Mouse (Mus musculus) midbrain, embryonic 14.5 days (tissue): ENCODE data around the gene Kctd21. TPM values are rescaled to one million over a fixed set of nuclear protein-coding genes. Genes with fewer than 3 reads are reported as not detected.

Source experiments
- ATAC-seq: fragments of 200-750 bp; cut with Nextera tagmentation; 2 replicates; pipeline ENCODE4 v1.8.0; 2017; ENCODE audit warnings: moderate number of reproducible peaks, moderate library complexity; ENCODE audit not compliant: low FRiP score, low TSS enrichment
- DNase-seq: peaks from one replicate; pipeline ENCODE4 v3.0.0-alpha.2; 2015
- H3K27ac ChIP-seq: fragments of 300-500 bp; sonication (generic); replicated peaks from 2 replicates; pipeline ENCODE4 v1.5.1; 2014; ENCODE audit warnings: mild to moderate bottlenecking, low read depth, low read length, moderate library complexity
- H3K27me3 ChIP-seq: fragments of 300-500 bp; sonication (generic); 2 replicates; pipeline ENCODE4 v1.6.1; 2014; ENCODE audit warnings: low read length, control low read depth, mixed read lengths; ENCODE audit not compliant: control insufficient read depth, insufficient read depth
- H3K36me3 ChIP-seq: fragments of 300-500 bp; sonication (generic); 2 replicates; pipeline ENCODE4 v1.6.1; 2014; ENCODE audit warnings: low read length, control low read depth; ENCODE audit not compliant: control insufficient read depth, insufficient read depth
- H3K4me1 ChIP-seq: fragments of 300-500 bp; sonication (generic); 2 replicates; pipeline ENCODE4 v1.6.1; 2014; ENCODE audit warnings: mild to moderate bottlenecking, antibody characterized with exemption, low read length, control low read depth; ENCODE audit not compliant: control insufficient read depth, insufficient read depth
- H3K4me2 ChIP-seq: fragments of 300-500 bp; sonication (generic); 2 replicates; pipeline ENCODE4 v1.6.1; 2014; ENCODE audit warnings: mild to moderate bottlenecking, low read length, moderate library complexity
- H3K4me3 ChIP-seq: fragments of 300-500 bp; sonication (generic); replicated peaks from 2 replicates; pipeline ENCODE4 v1.5.1; 2014; ENCODE audit warnings: low read depth, low read length
- H3K9ac ChIP-seq: fragments of 300-500 bp; sonication (generic); replicated peaks from 2 replicates; pipeline ENCODE4 v1.6.1; 2014; ENCODE audit warnings: mild to moderate bottlenecking, low read length, moderate library complexity
- H3K9me3 ChIP-seq: fragments of 300-500 bp; sonication (generic); 2 replicates; pipeline ENCODE4 v1.6.1; 2016; ENCODE audit warnings: low read length, control low read depth, mixed read lengths; ENCODE audit not compliant: control insufficient read depth
- WGBS: fragments of 180-500 bp; shearing (Covaris S2); extraction: QIAGEN DNeasy Blood & Tissue Kit; methylation state at CpG from one replicate; pipeline ENCODE4 v1.1.7; 2014; 5-methylcytosine and 5-hydroxymethylcytosine counted together
- polyA plus RNA-seq: library from polyadenylated mRNA; unstranded; fragments of >200 nt; fragmentation: Nextera tagmentation; extraction: Ambion mirVana; gene quantifications from 2 replicates; pipeline ENCODE4 v1.2.1, GENCODE M21; 2014

Kctd21 gene
- polyA plus RNA-seq: 6.1 and 8.5 TPM in 2 replicates

DNA sequence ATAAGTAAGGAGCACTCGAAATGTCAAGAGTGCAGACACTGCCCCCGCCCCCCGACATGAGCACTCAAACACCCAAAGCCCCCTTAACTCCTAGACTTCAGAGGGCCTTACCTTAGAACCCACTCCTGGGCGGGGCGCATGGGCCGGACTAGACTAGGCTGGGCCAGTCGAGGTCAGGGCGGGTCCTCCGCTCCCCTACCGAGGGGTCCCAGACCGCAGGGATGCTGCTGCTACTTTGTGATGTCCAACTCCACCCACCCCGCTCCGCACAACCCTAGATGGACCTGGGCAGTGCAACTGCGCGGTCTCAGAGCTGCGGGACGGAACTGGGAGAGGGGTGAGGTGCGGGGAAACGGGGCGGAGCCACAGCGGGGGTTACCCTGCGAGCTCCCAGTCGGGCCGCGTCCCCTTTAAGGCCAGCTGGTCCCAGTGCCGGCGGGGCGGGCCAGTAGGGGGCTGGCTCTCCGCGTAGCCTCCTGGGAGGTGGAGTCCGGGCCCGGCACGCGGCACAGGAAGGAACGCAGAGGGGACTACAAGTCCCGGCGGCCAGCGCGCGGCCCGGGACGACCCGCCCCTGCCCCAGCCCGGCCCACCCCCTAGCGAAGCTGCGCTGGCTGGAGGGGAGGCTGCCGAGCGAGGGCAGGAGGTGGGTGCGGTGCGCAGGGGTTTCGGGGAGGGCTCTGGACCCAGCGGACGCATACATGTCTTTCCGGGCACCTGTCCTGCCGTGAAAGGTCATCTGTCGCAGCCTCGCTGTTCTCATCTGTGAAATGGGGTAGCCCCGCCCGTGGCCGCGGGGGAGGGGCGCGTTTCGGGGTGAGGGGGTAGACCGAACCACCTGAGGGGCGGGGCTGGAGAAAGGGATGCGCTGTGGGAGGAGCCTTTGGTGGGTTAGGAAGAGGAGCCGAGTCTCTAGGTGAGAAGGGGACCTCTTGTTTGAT is at the start of gene Kctd21, which contains the start of gene Usp35:
Kctd21 (plus strand) TSS at position 602 of the 941 bp plus-strand sequence.
Usp35 (minus strand) TSS at position 295 of the 941 bp plus-strand sequence.
- H3K4me3 ChIP-seq: peak within 1 kb of the TSS; percentile 78
- DNase-seq (peak; percentile 98), ATAC-seq (peak; percentile 99)
- no peaks in the 10 kb centered on the region for H3K36me3 ChIP-seq
- H3K4me2 ChIP-seq: peak within 1 kb of the TSS; percentile 73
- no peaks in the 10 kb centered on the region for H3K9me3 ChIP-seq
- peaks cover 23% of the 10 kb centered on the region for H3K4me1 ChIP-seq
- H3K27ac ChIP-seq: peak within 1 kb of the TSS; percentile 73
- peak within 1 kb of the TSS; percentile 74 for H3K9ac ChIP-seq
- peaks cover under 1% of the 10 kb centered on the region; the same call in 1 of the 2 replicates for H3K27me3 ChIP-seq
- under 1% methylated on average over 68 of the region's 68 CpGs for WGBS

DNA sequence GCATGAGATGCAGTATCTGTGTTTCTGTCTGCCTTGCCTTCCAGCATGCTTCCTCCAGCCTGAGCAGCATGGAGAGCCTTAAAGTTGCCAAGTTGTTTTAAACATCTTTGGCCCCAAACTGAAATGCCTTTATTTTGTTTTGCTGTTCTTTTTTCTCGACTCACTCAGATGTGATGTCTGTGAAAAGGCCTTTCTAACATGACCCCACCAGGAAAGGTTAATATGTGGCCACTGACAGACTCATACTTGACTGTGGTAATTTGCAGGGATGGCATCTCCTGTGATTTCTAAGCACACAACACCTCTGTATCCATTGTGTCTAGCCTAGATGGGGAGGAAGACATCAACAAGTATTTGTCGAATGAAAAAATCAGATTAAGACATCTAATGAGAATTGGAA is 35.1 kb upstream of the Kctd21 start:
- 60% methylated on average over 2 of the region's 2 CpGs for WGBS

DNA sequence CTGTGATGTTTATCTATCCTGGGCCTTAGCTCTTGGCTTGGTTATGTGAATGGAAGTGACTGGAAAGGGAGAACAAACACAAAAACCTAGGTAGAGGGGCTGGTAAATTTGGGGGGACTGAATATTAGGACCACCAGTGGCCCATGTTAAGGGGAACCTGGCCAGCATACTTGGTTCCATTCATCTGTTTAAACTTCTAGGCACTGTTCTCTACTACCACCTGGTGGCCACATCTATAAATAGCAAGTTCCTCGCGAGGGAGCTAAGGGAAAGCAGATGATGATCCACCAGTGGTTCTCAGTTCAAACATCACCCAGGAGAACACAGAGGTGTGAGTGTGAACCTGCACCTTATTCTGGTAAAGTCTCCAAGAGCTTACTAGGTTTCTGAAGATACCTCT is 34.7 kb upstream of the Kctd21 start:
- H3K36me3 ChIP-seq: 0 out of 2 replicates have a peak, but pooled peaks cover 17% of the 10 kb centered on the region
- H3K4me3 ChIP-seq: no peak overlapping the region
- H3K9ac ChIP-seq: no peak overlapping the region
- ATAC-seq (peak; percentile 43; the same call in 1 of the 2 replicates), DNase-seq (peak; percentile 86)
- H3K4me2 ChIP-seq: no peak overlapping the region
- no peaks in the 10 kb centered on the region for H3K27me3 ChIP-seq
- no peaks in the 10 kb centered on the region for H3K9me3 ChIP-seq
- no peaks in the 10 kb centered on the region for H3K4me1 ChIP-seq
- WGBS: 0% methylated on average over 2 of the region's 2 CpGs
- H3K27ac ChIP-seq: no peak overlapping the region

More for the DNA sequence above, 35.1 kb upstream of the Kctd21 start:
- Histone ChIP-seq H3K4me3 (no peak overlapping the region), H3K4me2 (no peak overlapping the region), H3K27me3 (no peaks in the 10 kb centered on the region), H3K9me3 (no peaks in the 10 kb centered on the region), H3K4me1 (no peaks in the 10 kb centered on the region), H3K36me3 (0 out of 2 replicates have a peak, but pooled peaks cover 16% of the 10 kb centered on the region), H3K27ac (no peak overlapping the region), H3K9ac (no peak overlapping the region)
- ATAC-seq (no peak), DNase-seq (no peak)

DNA sequence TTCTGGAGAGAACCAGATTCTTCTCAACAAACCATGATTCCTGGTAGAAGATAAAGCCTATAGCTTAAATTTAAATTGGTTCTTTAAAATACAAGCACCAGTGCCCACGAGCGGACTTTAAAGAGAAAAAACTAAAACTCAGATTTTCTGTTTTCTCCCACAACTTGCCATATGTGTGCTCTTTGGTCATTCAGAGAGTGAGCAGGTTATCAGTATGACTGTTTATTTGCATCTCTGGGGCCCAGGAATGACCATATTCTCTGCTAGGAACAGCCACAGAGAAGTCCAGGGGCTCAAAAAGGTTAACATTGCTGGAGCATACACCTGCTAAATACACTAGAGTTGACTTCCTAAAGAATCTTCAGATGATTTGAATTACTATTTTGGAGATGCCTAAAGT is 33.8 kb upstream of the Kctd21 start:
- H3K36me3 ChIP-seq: peaks cover 25% of the 10 kb centered on the region
- H3K4me3 ChIP-seq: no peak overlapping the region
- WGBS: 96% methylated on average over 2 of the region's 2 CpGs
- ATAC-seq (no peak), DNase-seq (no peak)
- H3K9me3 ChIP-seq: no peaks in the 10 kb centered on the region
- H3K4me2 ChIP-seq: no peak overlapping the region
- no peak overlapping the region for H3K9ac ChIP-seq
- H3K27ac ChIP-seq: no peak overlapping the region
- no peaks in the 10 kb centered on the region for H3K4me1 ChIP-seq
- no peaks in the 10 kb centered on the region for H3K27me3 ChIP-seq

DNA sequence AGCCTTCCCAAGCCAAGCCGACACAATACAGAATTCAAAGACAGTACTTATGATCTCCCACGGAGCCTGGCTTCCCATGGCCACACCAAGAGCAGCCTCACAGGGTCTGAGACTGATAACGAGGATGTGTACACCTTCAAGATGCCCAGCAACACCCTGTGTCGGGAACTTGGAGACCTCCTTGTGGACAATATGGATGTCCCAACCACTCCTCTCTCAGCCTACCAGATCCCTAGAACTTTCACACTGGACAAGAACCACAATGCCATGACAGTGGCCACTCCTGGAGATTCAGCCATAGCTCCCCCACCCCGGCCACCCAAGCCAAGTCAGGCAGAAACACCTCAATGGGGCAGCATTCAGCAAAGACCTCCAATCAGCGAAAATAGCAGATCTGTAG is 33.2 kb upstream of the Kctd21 start:
- no peak overlapping the region for H3K27ac ChIP-seq
- H3K4me2 ChIP-seq: no peak overlapping the region
- no peaks in the 10 kb centered on the region for H3K9me3 ChIP-seq
- H3K4me3 ChIP-seq: no peak overlapping the region
- 84% methylated on average over 6 of the region's 6 CpGs for WGBS
- ATAC-seq (no peak), DNase-seq (no peak)
- no peaks in the 10 kb centered on the region for H3K4me1 ChIP-seq
- H3K27me3 ChIP-seq: no peaks in the 10 kb centered on the region
- H3K36me3 ChIP-seq: peaks cover 32% of the 10 kb centered on the region
- no peak overlapping the region for H3K9ac ChIP-seq

DNA sequence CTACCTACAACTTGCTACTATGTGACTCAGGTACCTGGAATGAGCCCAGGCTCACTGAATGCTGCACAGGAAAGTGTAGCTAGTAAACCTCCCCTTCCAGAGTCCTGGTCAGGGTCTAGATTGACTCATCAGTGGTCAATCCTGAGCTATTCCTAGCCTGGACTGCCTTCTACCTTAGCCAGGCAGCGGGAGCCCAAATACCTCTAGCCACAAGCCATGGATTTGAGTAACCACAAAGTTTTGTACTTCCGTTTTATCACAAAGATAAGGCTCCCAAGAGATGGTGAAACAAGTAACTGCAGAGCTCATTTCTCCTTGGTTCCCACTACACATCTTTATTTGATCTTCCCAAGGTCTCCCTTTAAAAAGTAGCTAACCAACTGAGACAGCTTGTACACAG is 31.2 kb upstream of the Kctd21 start:
- H3K36me3 ChIP-seq: peaks cover 48% of the 10 kb centered on the region

DNA sequence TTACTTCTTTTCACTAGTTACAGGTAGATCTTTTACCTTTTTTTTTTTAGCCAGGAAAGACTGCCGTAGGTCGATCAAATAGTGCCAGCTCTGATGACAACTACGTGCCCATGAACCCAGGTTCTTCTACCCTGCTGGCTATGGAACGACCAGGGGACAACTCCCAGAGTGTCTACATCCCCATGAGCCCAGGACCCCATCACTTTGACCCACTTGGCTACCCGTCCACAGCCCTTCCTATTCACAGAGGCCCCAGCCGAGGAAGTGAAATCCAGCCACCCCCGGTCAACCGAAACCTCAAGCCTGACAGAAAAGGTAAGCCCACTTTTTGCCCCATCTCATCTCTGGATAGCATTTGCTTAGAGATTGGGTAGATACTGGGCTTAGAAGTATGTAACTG is 30.8 kb upstream of the Kctd21 start:
- Histone ChIP-seq H3K4me3 (no peak overlapping the region), H3K36me3 (peaks cover 49% of the 10 kb centered on the region), H3K27me3 (no peaks in the 10 kb centered on the region), H3K9ac (no peak overlapping the region), H3K9me3 (no peaks in the 10 kb centered on the region), H3K27ac (no peak overlapping the region), H3K4me1 (no peaks in the 10 kb centered on the region), H3K4me2 (no peak overlapping the region)
- 86% methylated on average over 8 of the region's 8 CpGs for WGBS
- no peak for ATAC-seq
- no peak for DNase-seq

More for the DNA sequence above, 31.2 kb upstream of the Kctd21 start:
- H3K9me3 ChIP-seq: no peaks in the 10 kb centered on the region
- no peaks in the 10 kb centered on the region for H3K27me3 ChIP-seq
- WGBS: 92% methylated on average over 2 of the region's 2 CpGs
- H3K4me2 ChIP-seq: no peak overlapping the region
- no peak overlapping the region for H3K9ac ChIP-seq
- H3K27ac ChIP-seq: no peak overlapping the region
- H3K4me3 ChIP-seq: no peak overlapping the region
- H3K4me1 ChIP-seq: no peaks in the 10 kb centered on the region
- ATAC-seq (no peak), DNase-seq (no peak)

DNA sequence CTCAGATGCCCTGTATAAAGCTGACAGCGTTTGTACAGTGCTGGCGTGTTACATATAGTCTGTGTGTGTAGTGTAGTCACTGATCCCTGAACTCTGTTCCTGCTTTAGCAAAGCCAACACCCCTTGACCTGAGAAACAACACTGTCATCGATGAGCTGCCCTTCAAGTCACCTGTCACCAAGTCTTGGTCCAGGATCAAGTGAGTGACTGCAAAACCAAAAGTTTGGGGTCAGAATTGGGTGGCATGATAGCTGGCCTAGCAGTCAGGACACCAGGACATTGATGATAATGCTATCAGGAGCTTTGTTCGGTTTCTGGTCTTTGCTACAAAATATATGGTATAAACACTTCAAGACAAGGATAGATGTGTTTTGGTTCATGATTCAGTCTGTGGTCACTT is 29.9 kb upstream of the Kctd21 start:
- Histone ChIP-seq H3K4me1 (no peaks in the 10 kb centered on the region), H3K4me2 (no peak overlapping the region), H3K27ac (no peak overlapping the region), H3K27me3 (no peaks in the 10 kb centered on the region), H3K36me3 (peaks cover 58% of the 10 kb centered on the region), H3K4me3 (no peak overlapping the region), H3K9me3 (no peaks in the 10 kb centered on the region), H3K9ac (no peak overlapping the region)
- DNase-seq (no peak), ATAC-seq (no peak)
- 94% methylated on average over 4 of the region's 4 CpGs for WGBS

DNA sequence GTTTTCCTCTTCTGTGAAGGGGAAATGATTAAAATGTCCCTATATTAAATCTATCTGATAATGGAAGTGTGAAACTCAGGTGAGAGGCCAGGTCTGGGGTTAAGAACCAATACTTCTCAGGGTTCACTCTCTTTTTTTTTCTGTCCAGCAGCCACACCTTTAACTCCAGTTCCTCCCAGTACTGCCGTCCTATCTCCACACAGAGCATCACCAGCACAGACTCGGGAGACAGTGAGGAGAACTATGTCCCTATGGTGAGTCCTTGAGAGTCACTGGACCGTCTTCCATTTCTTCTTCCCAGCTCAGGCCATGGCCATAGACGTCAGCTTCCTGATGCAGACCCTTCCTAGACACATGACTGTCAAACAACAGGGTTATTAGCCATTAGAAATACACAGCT is 29.3 kb upstream of the Kctd21 start:
- Histone ChIP-seq H3K27ac (no peak overlapping the region), H3K9ac (no peak overlapping the region), H3K36me3 (peaks cover 62% of the 10 kb centered on the region), H3K4me2 (no peak overlapping the region), H3K4me1 (no peaks in the 10 kb centered on the region), H3K9me3 (no peaks in the 10 kb centered on the region), H3K4me3 (no peak overlapping the region), H3K27me3 (no peaks in the 10 kb centered on the region)
- WGBS: 88% methylated on average over 4 of the region's 4 CpGs
- DNase-seq (no peak), ATAC-seq (no peak)
